Mouse (Mus musculus): ENCODE measurements around the gene Hmgb1.

The Hmgb1 gene

GRCm38 (mm10) chr5:149184104-149184843 lies at the start of gene Hmgb1, which contains the start of gene Uspl1:
Hmgb1 (minus strand) TSS chr5:149184489.
Uspl1 (plus strand) TSS chr5:149184350.
- peak; percentile 98 to 99 for DNase-seq (ENCODE audit: low spot score in 2 of 2)

- DNase-seq (ENCODE audit: low spot score in 2 of 2): no peak
These were observed 45.5 kb upstream of the Hmgb1 start for GRCm38 (mm10) chr5:149229619-149230339.

- DNase-seq (ENCODE audit: low spot score in 2 of 2): peak; percentile 94 to 99
These were observed 44.7 kb upstream of the Hmgb1 start for GRCm38 (mm10) chr5:149228700-149229618.

GRCm38 (mm10) chr5:149224666-149225065 lies 40.4 kb upstream of the Hmgb1 start:
- DNase-seq (ENCODE audit: low spot score in 2 of 2): no peak

- DNase-seq (ENCODE audit: low spot score in 2 of 2): no peak
These were observed 37.1 kb upstream of the Hmgb1 start for GRCm38 (mm10) chr5:149221355-149221754.

GRCm38 (mm10) chr5:149219493-149219892 lies 35.2 kb upstream of the Hmgb1 start:
- no peak for DNase-seq (ENCODE audit: low spot score in 2 of 2)

GRCm38 (mm10) chr5:149217524-149218357 lies 33.5 kb upstream of the Hmgb1 start:
- no peak for DNase-seq (ENCODE audit: low spot score in 2 of 2)

GRCm38 (mm10) chr5:149215540-149215939 lies 31.3 kb upstream of the Hmgb1 start:
- no peak for DNase-seq (ENCODE audit: low spot score in 2 of 2)

- DNase-seq (ENCODE audit: low spot score in 2 of 2): no peak
These were observed 28.5 kb upstream of the Hmgb1 start for GRCm38 (mm10) chr5:149212806-149213205.

- DNase-seq (ENCODE audit: low spot score in 2 of 2): no peak
These were observed 26.8 kb upstream of the Hmgb1 start for GRCm38 (mm10) chr5:149211041-149211440.

- no peak for DNase-seq (ENCODE audit: low spot score in 2 of 2)
These were observed 25.0 kb upstream of the Hmgb1 start for GRCm38 (mm10) chr5:149209328-149209727.

GRCm38 (mm10) chr5:149208776-149209175 lies 24.5 kb upstream of the Hmgb1 start:
- no peak for DNase-seq (ENCODE audit: low spot score in 2 of 2)

GRCm38 (mm10) chr5:149207661-149208060 lies 23.4 kb upstream of the Hmgb1 start:
- no peak for DNase-seq (ENCODE audit: low spot score in 2 of 2)

- no peak for DNase-seq (ENCODE audit: low spot score in 2 of 2)
These were observed 22.0 kb upstream of the Hmgb1 start for GRCm38 (mm10) chr5:149206286-149206685.

- no peak for DNase-seq (ENCODE audit: low spot score in 2 of 2)
These were observed 21.0 kb upstream of the Hmgb1 start for GRCm38 (mm10) chr5:149205265-149205664.

GRCm38 (mm10) chr5:149204822-149205221 lies 20.5 kb upstream of the Hmgb1 start:
- DNase-seq (ENCODE audit: low spot score in 2 of 2): no peak

GRCm38 (mm10) chr5:149203796-149204375 lies 19.6 kb upstream of the Hmgb1 start:
- DNase-seq (ENCODE audit: low spot score in 2 of 2): no peak

GRCm38 (mm10) chr5:149202941-149203340 lies 18.7 kb upstream of the Hmgb1 start:
- no peak for DNase-seq (ENCODE audit: low spot score in 2 of 2)

GRCm38 (mm10) chr5:149198782-149199181 lies 14.5 kb upstream of the Hmgb1 start:
- no peak for DNase-seq (ENCODE audit: low spot score in 2 of 2)

GRCm38 (mm10) chr5:149196611-149197010 lies 12.3 kb upstream of the Hmgb1 start:
- no peak for DNase-seq (ENCODE audit: low spot score in 2 of 2)

GRCm38 (mm10) chr5:149190160-149190559 lies 5.9 kb upstream of the Hmgb1 start:
- no peak for DNase-seq (ENCODE audit: low spot score in 2 of 2)
